Mouse (Mus musculus): ENCODE results near the gene Ubtd1. TPM values are rescaled to one million over a fixed set of nuclear protein-coding genes. Genes with fewer than 3 reads are reported as not detected.

Ubtd1 gene
- polyA plus RNA-seq, 1 experiment from 2014 or later = 12.8 TPM

GRCm38 (mm10) chr19:41980422-41980818, 1.1 kb upstream of the Ubtd1 start:
- Histone ChIP-seq H3K9ac (peak overlapping the region; percentile 86), H3K4me2 (peak overlapping the region; percentile 82), H3K4me1 (peaks cover 29% of the 10 kb centered on the region), H3K4me3 (peak overlapping the region; percentile 96), H3K27me3 (replicated peaks) (no peaks in the 10 kb centered on the region), H3K27ac (replicated peaks) (peak overlapping the region; percentile 92), H3K9me3 (no peaks in the 10 kb centered on the region), H3K36me3 (no peaks in the 10 kb centered on the region)
- WGBS = under 1% methylated on average over 16 of the region's 16 CpGs
- ATAC-seq (ENCODE audit: extremely low read depth, insufficient number of reproducible peaks, low FRiP score, low TSS enrichment) = no peak

- H3K4me3 ChIP-seq = peak within 1 kb of the TSS; percentile 96
- under 1% methylated on average over 60 of the region's 68 CpGs for whole genome bisulfite sequencing
- H3K27me3 ChIP-seq (replicated peaks) = no peaks in the 10 kb centered on the region
- peak within 1 kb of the TSS; percentile 92 for H3K27ac ChIP-seq (replicated peaks)
- H3K4me1 ChIP-seq = peaks cover 29% of the 10 kb centered on the region
- no peaks in the 10 kb centered on the region for H3K36me3 ChIP-seq
- peak within 1 kb of the TSS; percentile 96 for H3K9ac ChIP-seq
- H3K4me2 ChIP-seq = peak within 1 kb of the TSS; percentile 85
- ATAC-seq (ENCODE audit: extremely low read depth, insufficient number of reproducible peaks, low FRiP score, low TSS enrichment) = peak; percentile 93
- H3K9me3 ChIP-seq = no peaks in the 10 kb centered on the region
These were observed 556 bp upstream of the Ubtd1 start, which contains the start of gene Mms19 for GRCm38 (mm10) chr19:41980819-41981594. Mms19 (minus strand) TSS chr19:41981157.

- H3K36me3 ChIP-seq = no peaks in the 10 kb centered on the region
- H3K9ac ChIP-seq = peak overlapping the region; percentile 96
- WGBS = under 1% methylated on average over 74 of the region's 74 CpGs
- H3K27ac ChIP-seq (replicated peaks) = peak overlapping the region; percentile 92
- peak overlapping the region; percentile 96 for H3K4me3 ChIP-seq
- H3K9me3 ChIP-seq = no peaks in the 10 kb centered on the region
- H3K27me3 ChIP-seq (replicated peaks) = no peaks in the 10 kb centered on the region
- peak overlapping the region; percentile 85 for H3K4me2 ChIP-seq
- no peak for ATAC-seq (ENCODE audit: extremely low read depth, insufficient number of reproducible peaks, low FRiP score, low TSS enrichment)
- H3K4me1 ChIP-seq = peaks cover 29% of the 10 kb centered on the region
These were observed 598 bp downstream of the Ubtd1 start for GRCm38 (mm10) chr19:41981931-41982790.

- ATAC-seq (ENCODE audit: extremely low read depth, insufficient number of reproducible peaks, low FRiP score, low TSS enrichment) = no peak
These were observed 1.2 kb downstream of the Ubtd1 start for GRCm38 (mm10) chr19:41982791-41983150.

GRCm38 (mm10) chr19:41985994-41986393, 4.4 kb downstream of the Ubtd1 start:
- WGBS = 85% methylated on average over 5 of the region's 5 CpGs
- no peak overlapping the region for H3K4me3 ChIP-seq
- no peak for ATAC-seq (ENCODE audit: extremely low read depth, insufficient number of reproducible peaks, low FRiP score, low TSS enrichment)
- H3K9me3 ChIP-seq = no peaks in the 10 kb centered on the region
- H3K36me3 ChIP-seq = no peaks in the 10 kb centered on the region
- no peak overlapping the region for H3K9ac ChIP-seq
- no peak overlapping the region for H3K27ac ChIP-seq (replicated peaks)
- peaks cover 16% of the 10 kb centered on the region for H3K4me1 ChIP-seq
- H3K27me3 ChIP-seq (replicated peaks) = no peaks in the 10 kb centered on the region
- H3K4me2 ChIP-seq = no peak overlapping the region

More at GRCm38 (mm10) chr19:41982791-41983150, 1.2 kb downstream of the Ubtd1 start:
- peaks cover 27% of the 10 kb centered on the region for H3K4me1 ChIP-seq
- peak overlapping the region; percentile 96 for H3K4me3 ChIP-seq
- H3K27ac ChIP-seq (replicated peaks) = peak overlapping the region; percentile 92
- 8% methylated on average over 4 of the region's 4 CpGs for WGBS
- peak overlapping the region; percentile 85 for H3K4me2 ChIP-seq
- peak overlapping the region; percentile 96 for H3K9ac ChIP-seq
- no peaks in the 10 kb centered on the region for H3K36me3 ChIP-seq
- no peaks in the 10 kb centered on the region for H3K9me3 ChIP-seq
- no peaks in the 10 kb centered on the region for H3K27me3 ChIP-seq (replicated peaks)

GRCm38 (mm10) chr19:41987206-41987605, 5.6 kb downstream of the Ubtd1 start:
- ATAC-seq (ENCODE audit: extremely low read depth, insufficient number of reproducible peaks, low FRiP score, low TSS enrichment) = no peak

GRCm38 (mm10) chr19:41989810-41990209, 8.2 kb downstream of the Ubtd1 start:
- Histone ChIP-seq H3K4me2 (no peak overlapping the region), H3K9me3 (no peaks in the 10 kb centered on the region), H3K9ac (no peak overlapping the region), H3K27me3 (replicated peaks) (no peaks in the 10 kb centered on the region), H3K4me1 (peaks cover 25% of the 10 kb centered on the region), H3K4me3 (no peak overlapping the region), H3K36me3 (no peaks in the 10 kb centered on the region), H3K27ac (replicated peaks) (no peak overlapping the region)
- ATAC-seq (ENCODE audit: extremely low read depth, insufficient number of reproducible peaks, low FRiP score, low TSS enrichment) = no peak
- WGBS = 76% methylated on average over 6 of the region's 6 CpGs

More at GRCm38 (mm10) chr19:41987206-41987605, 5.6 kb downstream of the Ubtd1 start:
- Histone ChIP-seq H3K4me3 (no peak overlapping the region), H3K27ac (replicated peaks) (no peak overlapping the region), H3K9ac (no peak overlapping the region), H3K4me2 (no peak overlapping the region), H3K4me1 (peaks cover 24% of the 10 kb centered on the region), H3K27me3 (replicated peaks) (no peaks in the 10 kb centered on the region), H3K36me3 (no peaks in the 10 kb centered on the region), H3K9me3 (no peaks in the 10 kb centered on the region)
- 85% methylated on average over 4 of the region's 4 CpGs for WGBS

- WGBS = 38% methylated on average over 6 of the region's 6 CpGs
- Histone ChIP-seq H3K27me3 (replicated peaks) (no peaks in the 10 kb centered on the region), H3K36me3 (no peaks in the 10 kb centered on the region), H3K27ac (replicated peaks) (no peak overlapping the region), H3K4me1 (peaks cover 45% of the 10 kb centered on the region), H3K9me3 (no peaks in the 10 kb centered on the region), H3K4me3 (no peak overlapping the region), H3K9ac (peak overlapping the region; percentile 29; the same call in 1 of the 2 replicates), H3K4me2 (no peak overlapping the region)
- ATAC-seq (ENCODE audit: extremely low read depth, insufficient number of reproducible peaks, low FRiP score, low TSS enrichment) = no peak
These were observed 10.4 kb downstream of the Ubtd1 start for GRCm38 (mm10) chr19:41991926-41992477.

- H3K4me3 ChIP-seq = no peak overlapping the region
- no peak overlapping the region for H3K27ac ChIP-seq (replicated peaks)
- H3K27me3 ChIP-seq (replicated peaks) = no peaks in the 10 kb centered on the region
- ATAC-seq (ENCODE audit: extremely low read depth, insufficient number of reproducible peaks, low FRiP score, low TSS enrichment) = no peak
- no peaks in the 10 kb centered on the region for H3K9me3 ChIP-seq
- 87% methylated on average over 2 of the region's 2 CpGs for WGBS
- H3K9ac ChIP-seq = no peak overlapping the region
- H3K4me1 ChIP-seq = peaks cover 53% of the 10 kb centered on the region
- H3K36me3 ChIP-seq = no peaks in the 10 kb centered on the region
- H3K4me2 ChIP-seq = no peak overlapping the region
These were observed 11.4 kb downstream of the Ubtd1 start for GRCm38 (mm10) chr19:41992971-41993370.

GRCm38 (mm10) chr19:41993484-41993883, 11.9 kb downstream of the Ubtd1 start:
- Histone ChIP-seq H3K27me3 (replicated peaks) (no peaks in the 10 kb centered on the region), H3K4me1 (peaks cover 56% of the 10 kb centered on the region), H3K4me2 (no peak overlapping the region), H3K4me3 (no peak overlapping the region), H3K9ac (no peak overlapping the region), H3K36me3 (no peaks in the 10 kb centered on the region), H3K9me3 (no peaks in the 10 kb centered on the region), H3K27ac (replicated peaks) (0 out of 2 replicates have a peak overlapping the region, but pooled peaks have one; percentile 10)
- ATAC-seq (ENCODE audit: extremely low read depth, insufficient number of reproducible peaks, low FRiP score, low TSS enrichment) = no peak
- 50% methylated on average over 6 of the region's 6 CpGs for WGBS

- Histone ChIP-seq H3K27me3 (replicated peaks) (no peaks in the 10 kb centered on the region), H3K4me2 (no peak overlapping the region), H3K4me1 (peaks cover 61% of the 10 kb centered on the region), H3K9ac (no peak overlapping the region), H3K9me3 (no peaks in the 10 kb centered on the region), H3K4me3 (no peak overlapping the region), H3K27ac (replicated peaks) (no peak overlapping the region), H3K36me3 (no peaks in the 10 kb centered on the region)
- ATAC-seq (ENCODE audit: extremely low read depth, insufficient number of reproducible peaks, low FRiP score, low TSS enrichment) = no peak
- 85% methylated on average over 7 of the region's 7 CpGs for WGBS
These were observed 12.5 kb downstream of the Ubtd1 start for GRCm38 (mm10) chr19:41994023-41994422.
